Mouse (Mus musculus) testis, postnatal 14 days (tissue): ENCODE data around the gene Msh4.
"Not testable (repeated sequence)": the region's sequence is repeated elsewhere in the genome, so short reads cannot be mapped to it uniquely, and the experiment has no call there.

ENCODE experiments used
- DNase-seq: peaks from one replicate; pipeline ENCODE4 v3.0.0; 2021; ENCODE audit warnings: low spot score

Msh4 gene

GRCm38 (mm10) chr3:153849368-153850015 is 56.4 kb downstream of the Msh4 start:
- no peak for DNase-seq

GRCm38 (mm10) chr3:153847207-153847733 is 58.7 kb downstream of the Msh4 start:
- DNase-seq: no peak

DNA sequence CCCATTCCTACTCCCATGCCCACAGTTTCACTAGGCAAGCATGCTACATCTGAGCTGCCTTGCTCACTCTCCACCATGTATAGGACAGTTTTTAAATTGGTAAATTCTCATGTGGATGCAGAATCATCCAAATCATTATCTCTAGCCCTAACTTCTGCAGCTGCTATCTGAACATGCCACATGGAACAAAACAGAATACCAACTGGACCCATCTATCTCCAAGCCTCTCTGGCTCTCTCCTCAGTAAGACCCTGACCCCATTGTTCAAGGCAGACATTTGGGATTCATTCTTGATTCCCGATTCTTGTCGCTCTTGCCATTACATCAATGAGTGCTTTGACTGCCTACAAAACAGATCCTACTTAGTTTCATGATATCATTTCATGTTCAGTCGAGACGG is 59.8 kb downstream of the Msh4 start:
- DNase-seq: no peak

GRCm38 (mm10) chr3:153845500-153845899 is 60.4 kb downstream of the Msh4 start:
- no peak for DNase-seq

DNA sequence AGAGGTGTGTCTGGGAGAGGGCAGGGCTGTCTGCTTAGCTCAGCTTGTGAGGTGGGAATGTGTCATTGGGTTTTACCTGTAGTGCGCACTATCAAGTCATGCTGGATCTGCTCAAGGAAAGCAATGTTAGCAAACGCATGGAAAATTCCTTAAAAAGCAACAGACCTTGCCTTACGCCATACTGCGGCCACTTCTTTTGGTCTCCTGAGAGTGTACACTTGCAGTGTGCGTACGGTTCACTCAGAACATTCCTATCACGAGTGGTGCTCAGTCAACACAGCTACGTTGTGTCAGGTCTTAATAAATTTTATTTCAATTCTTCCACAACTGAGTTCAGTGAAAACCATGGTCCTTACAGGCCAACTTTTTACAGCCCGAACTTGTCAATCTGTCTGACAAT is 61.2 kb downstream of the Msh4 start:
- no peak for DNase-seq

- no peak for DNase-seq
Observed at GRCm38 (mm10) chr3:153844030-153844429, 61.9 kb downstream of the Msh4 start, which contains the start of gene Asb17. Gene Asb17, plus strand, starts transcription at chr3:153844209.

DNA sequence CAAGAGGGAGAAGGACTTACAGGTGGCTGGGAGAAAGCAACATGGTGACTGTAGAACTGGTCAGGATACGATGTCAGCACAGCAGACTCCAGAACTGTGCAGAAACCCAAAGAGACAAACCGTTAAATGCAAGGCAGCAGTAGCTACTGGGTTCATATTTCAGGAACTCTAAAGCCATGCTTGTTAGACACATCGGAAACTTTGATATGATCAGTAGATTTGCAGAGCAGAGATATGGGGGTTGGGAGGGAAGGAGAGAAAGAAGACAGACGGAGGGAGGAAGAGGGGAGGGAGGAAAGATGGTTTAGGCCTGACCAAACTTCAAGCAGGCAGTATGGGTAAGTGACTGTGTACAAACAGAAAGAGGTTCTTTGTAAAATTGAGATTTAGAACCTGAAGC is 68.3 kb downstream of the Msh4 start:
- DNase-seq: no peak

DNA sequence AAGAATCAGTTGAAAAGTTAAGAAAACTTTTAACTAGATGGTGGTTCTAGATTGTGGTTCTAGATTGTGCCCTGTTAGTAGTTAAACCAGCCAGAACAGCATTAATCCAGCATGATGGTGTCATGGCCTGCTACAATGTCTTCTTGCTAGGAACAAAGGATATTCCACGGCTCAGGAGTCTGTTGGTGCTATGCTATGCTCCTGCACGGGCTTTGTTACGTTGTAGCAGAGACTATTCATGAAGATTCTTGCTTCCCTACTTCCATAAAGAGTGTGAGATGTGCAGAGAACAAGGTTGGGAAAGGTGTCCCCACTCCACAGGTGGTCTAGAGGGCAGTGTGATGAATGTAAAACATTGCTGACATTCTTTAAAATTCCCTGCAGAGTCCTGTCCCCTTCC is 69.6 kb downstream of the Msh4 start:
- no peak for DNase-seq

DNA sequence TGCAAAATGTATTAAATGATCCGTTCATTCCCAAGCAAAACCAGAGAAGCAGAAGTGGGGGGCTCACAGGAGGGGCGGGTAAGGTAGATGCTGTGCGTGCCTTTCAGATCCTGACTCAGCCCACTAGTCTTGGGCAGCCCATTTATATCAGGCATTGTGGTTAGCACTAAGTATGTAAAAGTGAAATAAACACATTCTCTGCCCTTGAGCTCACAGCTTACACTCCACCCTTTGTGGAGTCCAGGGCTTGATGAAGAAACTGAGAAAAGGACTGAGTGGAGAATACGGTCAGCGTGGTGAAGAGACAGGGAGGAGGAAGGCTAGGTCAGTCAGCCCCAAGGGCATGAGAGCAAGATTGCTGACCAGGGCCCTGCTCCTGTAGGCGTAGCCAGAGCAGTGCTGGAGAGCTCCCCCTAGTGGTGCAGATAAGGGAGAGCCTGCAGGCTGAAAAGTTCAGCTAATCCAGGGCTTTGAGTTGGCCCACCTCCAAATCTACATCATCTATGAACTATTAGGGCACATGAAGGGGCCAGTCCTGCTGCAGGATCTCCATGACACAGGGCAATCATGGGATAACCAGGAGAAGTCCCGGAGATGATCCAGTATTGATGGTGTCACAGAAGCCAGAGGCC is 70.4 kb downstream of the Msh4 start:
- peak; percentile 67 for DNase-seq

GRCm38 (mm10) chr3:153834071-153834470 is 71.9 kb downstream of the Msh4 start:
- no peak for DNase-seq

DNA sequence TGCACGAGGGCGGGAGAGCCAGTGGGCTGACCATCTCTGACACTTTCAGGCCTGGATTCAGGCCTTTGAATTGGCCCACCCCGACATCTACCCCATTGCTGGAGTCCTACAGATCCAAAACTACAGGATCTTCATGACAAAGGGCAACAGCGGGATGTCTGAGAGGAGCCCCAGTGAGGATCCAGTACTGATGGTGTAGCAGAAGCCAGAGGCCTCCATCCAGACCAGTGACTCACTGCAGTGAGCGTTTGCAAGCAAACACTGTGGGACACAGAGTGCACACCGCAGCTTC is 73.3 kb downstream of the Msh4 start:
- no peak for DNase-seq

DNA sequence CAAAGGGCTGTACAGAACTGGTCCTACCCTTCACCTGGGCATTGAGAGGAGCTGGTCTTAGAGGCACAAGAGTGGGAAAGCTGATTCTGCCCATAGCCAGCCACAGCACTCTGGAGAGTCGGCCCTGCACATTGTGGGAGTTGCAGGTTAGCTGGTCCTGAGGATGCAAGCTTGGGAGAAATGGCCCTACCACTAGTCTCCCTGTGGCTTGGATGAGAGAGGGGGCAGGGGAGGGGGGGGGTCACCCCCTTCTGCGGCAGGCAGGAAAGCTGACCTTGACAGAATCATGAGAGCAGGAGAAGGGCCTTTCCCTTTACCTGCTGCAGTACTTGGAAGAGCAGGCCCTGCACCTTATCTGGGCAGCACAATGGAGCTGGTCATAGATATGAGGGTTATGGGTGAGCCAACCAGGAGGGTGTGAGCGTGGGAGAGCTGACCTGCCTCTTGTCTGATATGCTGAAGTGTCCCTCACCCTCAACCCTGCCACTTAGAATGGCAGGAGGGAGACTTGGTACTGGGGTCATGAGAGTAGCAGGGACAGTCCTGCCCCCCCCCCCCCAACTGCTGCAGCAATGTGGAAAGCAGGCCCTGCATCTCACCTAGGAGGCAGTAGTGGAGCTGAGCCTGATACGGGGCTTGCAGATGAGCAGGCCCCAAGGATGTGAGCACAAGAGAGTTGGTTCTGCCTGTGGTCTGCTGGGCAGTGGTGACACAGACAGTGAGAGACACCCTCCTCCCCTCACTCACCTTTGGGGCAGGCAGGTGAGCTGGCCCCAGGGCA is 73.9 kb downstream of the Msh4 start:
- DNase-seq: no peak

GRCm38 (mm10) chr3:153831014-153831872 is 74.7 kb downstream of the Msh4 start:
- no peak for DNase-seq

DNA sequence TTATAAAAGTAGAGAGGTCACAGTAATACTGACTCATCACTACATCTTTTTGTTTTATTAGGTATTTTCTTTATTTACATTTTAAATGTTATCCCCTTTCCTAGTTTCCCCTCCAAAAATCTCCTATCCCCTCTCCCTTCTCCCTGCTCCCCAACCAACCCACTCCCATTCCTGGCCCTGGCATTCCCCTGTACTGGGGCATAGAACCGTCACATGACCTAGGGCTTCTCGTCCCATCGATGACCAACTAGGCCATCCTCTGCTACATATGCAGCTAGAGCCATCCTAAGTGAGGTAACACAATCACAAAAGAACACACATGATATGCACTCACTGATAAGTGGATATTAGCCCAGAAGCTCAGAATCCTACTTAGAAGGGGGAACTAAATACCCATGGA is 76.2 kb downstream of the Msh4 start:
- not testable (repeated sequence) for DNase-seq

GRCm38 (mm10) chr3:153826616-153827015 is 79.3 kb downstream of the Msh4 start:
- no peak for DNase-seq

DNA sequence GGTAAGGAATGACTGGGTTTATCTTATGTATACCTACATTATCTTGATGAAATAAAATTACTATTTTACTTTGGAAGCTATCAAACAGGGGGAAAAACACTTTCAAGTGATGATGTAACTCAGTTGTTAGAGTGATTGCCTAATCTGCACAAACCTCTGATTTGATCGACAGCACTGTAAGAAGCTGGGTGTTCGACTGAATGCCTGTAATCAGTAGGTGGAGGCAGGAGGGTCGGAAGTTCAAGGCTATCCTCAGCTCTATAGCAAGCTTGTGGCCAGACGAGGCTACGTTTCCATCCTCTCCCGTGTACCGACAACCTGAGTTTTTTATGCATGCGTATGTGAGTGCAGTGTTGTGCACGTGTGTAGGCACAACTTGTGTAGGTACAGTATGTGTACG is 80.7 kb downstream of the Msh4 start:
- no peak for DNase-seq

GRCm38 (mm10) chr3:153823671-153824515 is 82.0 kb downstream of the Msh4 start:
- DNase-seq: no peak

DNA sequence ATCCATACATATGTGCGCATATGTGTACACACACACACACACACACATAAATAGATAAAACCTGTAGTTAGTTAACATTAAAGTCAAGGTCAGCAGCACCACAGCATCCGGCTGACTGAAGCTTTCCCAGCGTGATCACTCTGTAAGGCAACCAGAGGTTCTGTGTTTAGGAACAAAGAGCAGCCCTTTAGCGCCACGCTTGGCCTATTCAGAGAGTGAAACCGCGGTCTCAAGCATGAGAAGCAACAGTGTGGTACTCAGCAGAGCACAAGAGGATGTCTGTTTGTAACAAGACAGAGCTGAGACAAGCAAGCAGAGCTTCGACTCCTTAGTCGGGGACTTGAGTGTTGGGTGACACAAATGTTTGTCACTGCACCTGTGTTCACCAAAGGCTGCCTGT is 86.5 kb downstream of the Msh4 start:
- no peak for DNase-seq

- DNase-seq: no peak
Observed at GRCm38 (mm10) chr3:153818723-153819122, 87.2 kb downstream of the Msh4 start.

DNA sequence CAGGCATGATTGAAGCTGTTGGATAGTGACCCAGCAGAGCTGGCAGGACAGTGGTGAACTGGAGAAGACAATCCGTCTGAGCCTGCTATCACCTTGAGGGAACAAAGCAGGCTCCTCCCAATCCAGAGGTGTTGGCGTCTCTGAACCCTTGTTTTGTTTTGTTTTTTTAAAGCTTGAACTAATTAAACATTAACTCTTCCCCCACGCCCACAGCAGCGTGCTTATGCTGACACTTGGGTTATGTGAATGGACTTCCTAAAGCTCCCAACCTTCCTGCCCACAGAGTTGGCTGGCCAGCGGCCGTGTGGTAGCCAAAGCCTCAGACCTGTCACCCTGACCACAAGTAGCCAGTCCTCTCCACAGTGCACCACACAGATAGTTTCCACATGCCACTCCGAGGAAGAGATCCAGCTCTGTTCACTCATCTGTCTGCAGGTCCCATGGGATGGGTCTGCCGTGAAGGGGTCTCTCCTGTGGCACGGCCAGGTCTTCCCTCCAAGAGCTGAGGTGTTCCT is 88.5 kb downstream of the Msh4 start:
- DNase-seq: no peak

GRCm38 (mm10) chr3:153814026-153814425 is 91.9 kb downstream of the Msh4 start:
- no peak for DNase-seq
